8 mouse cellular contexts compared by ENCODE assay signal in the genomic region with DNA sequence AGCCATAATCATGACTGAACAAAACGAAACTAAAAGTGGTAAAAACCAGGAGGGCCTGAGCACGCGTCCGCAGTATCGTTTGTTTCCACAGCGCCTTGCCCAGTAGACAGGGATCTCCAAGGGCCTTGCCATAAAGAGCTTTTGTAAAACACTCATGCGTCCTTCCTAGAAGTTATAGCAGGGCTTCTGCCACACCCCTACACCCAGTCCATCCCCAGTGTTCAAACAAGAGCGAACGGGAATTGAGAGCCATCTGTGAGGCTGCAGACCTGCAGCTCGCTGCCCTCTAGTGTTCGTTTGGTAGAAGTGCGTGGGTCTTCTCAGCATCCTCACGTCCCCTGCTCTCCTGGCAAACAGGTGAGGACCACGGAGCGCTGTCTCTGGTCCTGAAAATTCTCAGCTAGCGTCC. TPM values are rescaled to one million over a fixed set of nuclear protein-coding genes. Genes with fewer than 3 reads are reported as not detected.
DNase-seq lines count a peak whose midpoint lies in the region; ATAC-seq lines count a peak whose summit lies in the region.

No protein-coding gene starts in this region.

- H3K9ac ChIP-seq in forebrain, embryonic 15.5 days (replicated peaks), result peak overlapping the region; percentile 40
- no peak overlapping the region for H3K9ac ChIP-seq in hindbrain, embryonic 15.5 days
- H3K9ac ChIP-seq in limb, embryonic 11.5 days (ENCODE audit: low read length), result no peak overlapping the region
- peak overlapping the region; percentile 36; the same call in 1 of the 2 replicates for H3K9ac ChIP-seq in midbrain, embryonic 11.5 days (ENCODE audit: low read length)

- 27% methylated on average over 16 of the region's 16 CpGs for WGBS in forebrain, embryonic 15.5 days
- WGBS in hindbrain, embryonic 15.5 days, result 29% methylated on average over 16 of the region's 16 CpGs
- 30% methylated on average over 16 of the region's 16 CpGs for WGBS in limb, embryonic 11.5 days
- WGBS in midbrain, embryonic 11.5 days, result 30% methylated on average over 16 of the region's 16 CpGs

- no peak overlapping the region for H3K27ac ChIP-seq in forebrain, embryonic 15.5 days (replicated peaks)
- no peak overlapping the region for H3K27ac ChIP-seq in hindbrain, embryonic 15.5 days (replicated peaks)
- H3K27ac ChIP-seq in limb, embryonic 11.5 days (replicated peaks; ENCODE audit: low read depth, low read length), result no peak overlapping the region
- no peak overlapping the region for H3K27ac ChIP-seq in midbrain, embryonic 11.5 days (ENCODE audit: low read depth, low read length)

- H3K9me3 ChIP-seq in forebrain, embryonic 15.5 days, result no peaks in the 10 kb centered on the region
- no peaks in the 10 kb centered on the region for H3K9me3 ChIP-seq in hindbrain, embryonic 15.5 days
- H3K9me3 ChIP-seq in limb, embryonic 11.5 days (ENCODE audit: control insufficient read depth, low read length), result no peaks in the 10 kb centered on the region
- no peaks in the 10 kb centered on the region for H3K9me3 ChIP-seq in midbrain, embryonic 11.5 days (ENCODE audit: control insufficient read depth, low read length)

- H3K27me3 ChIP-seq in forebrain, embryonic 15.5 days, result no peaks in the 10 kb centered on the region
- H3K27me3 ChIP-seq in hindbrain, embryonic 15.5 days, result no peaks in the 10 kb centered on the region
- H3K27me3 ChIP-seq in limb, embryonic 11.5 days (ENCODE audit: control insufficient read depth, insufficient read depth, low read length), result no peaks in the 10 kb centered on the region
- H3K27me3 ChIP-seq in midbrain, embryonic 11.5 days (ENCODE audit: control insufficient read depth, insufficient read depth, low read length), result no peaks in the 10 kb centered on the region

- ATAC-seq in forebrain, embryonic 15.5 days (replicated peaks), result peak; percentile 68
- peak; percentile 71; the same call in 1 of the 2 replicates for ATAC-seq in hindbrain, embryonic 15.5 days (ENCODE audit: low FRiP score, low read depth)
- ATAC-seq in limb, embryonic 11.5 days (ENCODE audit: insufficient number of reproducible peaks, low FRiP score, low TSS enrichment, low read depth), result 0 out of 2 replicates have a peak, but pooled peaks have one; percentile 17
- ATAC-seq in midbrain, embryonic 11.5 days (ENCODE audit: low FRiP score), result no peak

- peak; percentile 48 for DNase-seq in ovary, adult 18-20 months (ENCODE audit: low spot score)
- no peak for DNase-seq in ovary, postnatal 10 days (ENCODE audit: low spot score)
- DNase-seq in cerebellum, adult 18-20 months, result peak; percentile 68 to 72
- DNase-seq in limb, embryonic 11.5 days (ENCODE audit: low spot score), result peak; percentile 86
- peak; percentile 89 for DNase-seq in midbrain, embryonic 11.5 days (ENCODE audit: low spot score, missing footprints)
- DNase-seq in spleen, postnatal 14 days (ENCODE audit: low spot score in 2 of 2), result peak; percentile 25 to 53

- H3K4me2 ChIP-seq in forebrain, embryonic 15.5 days (replicated peaks), result peak overlapping the region; percentile 41
- peak overlapping the region; percentile 44 for H3K4me2 ChIP-seq in hindbrain, embryonic 15.5 days
- no peak overlapping the region for H3K4me2 ChIP-seq in limb, embryonic 11.5 days (ENCODE audit: low read depth, severe bottlenecking)
- peak overlapping the region; percentile 25; the same call in 1 of the 2 replicates for H3K4me2 ChIP-seq in midbrain, embryonic 11.5 days

- peak overlapping the region; percentile 29 for H3K4me3 ChIP-seq in forebrain, embryonic 15.5 days
- peak overlapping the region; percentile 22 for H3K4me3 ChIP-seq in hindbrain, embryonic 15.5 days
- no peak overlapping the region; the same call in 1 of the 2 replicates for H3K4me3 ChIP-seq in limb, embryonic 11.5 days (ENCODE audit: low read depth, low read length)
- 0 out of 2 replicates have a peak overlapping the region, but pooled peaks have one; percentile 11 for H3K4me3 ChIP-seq in midbrain, embryonic 11.5 days (ENCODE audit: low read depth, low read length)

- H3K4me1 ChIP-seq in forebrain, embryonic 15.5 days, result peaks cover 6% of the 10 kb centered on the region; the same call in 1 of the 2 replicates
- H3K4me1 ChIP-seq in hindbrain, embryonic 15.5 days (replicated peaks), result no peaks in the 10 kb centered on the region
- no peaks in the 10 kb centered on the region for H3K4me1 ChIP-seq in limb, embryonic 11.5 days (ENCODE audit: control insufficient read depth, insufficient read depth, low read length)
- peaks cover 2% of the 10 kb centered on the region; the same call in 1 of the 2 replicates for H3K4me1 ChIP-seq in midbrain, embryonic 11.5 days (ENCODE audit: control insufficient read depth, insufficient read depth, low read length)

- no peaks in the 10 kb centered on the region for H3K36me3 ChIP-seq in forebrain, embryonic 15.5 days
- H3K36me3 ChIP-seq in hindbrain, embryonic 15.5 days, result no peaks in the 10 kb centered on the region
- no peaks in the 10 kb centered on the region for H3K36me3 ChIP-seq in limb, embryonic 11.5 days (ENCODE audit: control insufficient read depth, insufficient read depth, low read length)
- no peaks in the 10 kb centered on the region for H3K36me3 ChIP-seq in midbrain, embryonic 11.5 days (ENCODE audit: control insufficient read depth, insufficient read depth, low read length)

RNA-seq across cellular contexts. Expression of a gene that starts 10.2 kb away (rescaled TPM):
- 23.6 and 23.7 TPM in 2 replicates for polyA plus RNA-seq in forebrain, embryonic 15.5 days (2015; fragmentation: Nextera tagmentation; extraction: Ambion mirVana)
- 18.8 and 19.6 TPM in 2 replicates for polyA plus RNA-seq in hindbrain, embryonic 15.5 days (2015; fragmentation: Nextera tagmentation; extraction: Ambion mirVana)
- polyA plus RNA-seq in limb, embryonic 11.5 days (2014; fragmentation: Nextera tagmentation; extraction: Ambion mirVana), result 26.3 and 28.1 TPM in 2 replicates
- polyA plus RNA-seq in midbrain, embryonic 11.5 days (2014; fragmentation: Nextera tagmentation; extraction: Ambion mirVana), result 19.3 and 21.1 TPM in 2 replicates

RNA-seq across cellular contexts. Expression of a gene that starts 12.9 kb away (rescaled TPM):
- 2.2 and 2.7 TPM in 2 replicates for polyA plus RNA-seq in forebrain, embryonic 15.5 days (2015; fragmentation: Nextera tagmentation; extraction: Ambion mirVana)
- polyA plus RNA-seq in hindbrain, embryonic 15.5 days (2015; fragmentation: Nextera tagmentation; extraction: Ambion mirVana), result 5.4 and 5.6 TPM in 2 replicates
- 7.9 and 10.3 TPM in 2 replicates for polyA plus RNA-seq in limb, embryonic 11.5 days (2014; fragmentation: Nextera tagmentation; extraction: Ambion mirVana)
- polyA plus RNA-seq in midbrain, embryonic 11.5 days (2014; fragmentation: Nextera tagmentation; extraction: Ambion mirVana), result 4.7 and 6.1 TPM in 2 replicates

RNA-seq across cellular contexts. Expression of a gene that starts 25.1 kb away (rescaled TPM):
- polyA plus RNA-seq in forebrain, embryonic 15.5 days (2015; fragmentation: Nextera tagmentation; extraction: Ambion mirVana), result 102 and 103 TPM in 2 replicates
- 90.0 and 91.0 TPM in 2 replicates for polyA plus RNA-seq in hindbrain, embryonic 15.5 days (2015; fragmentation: Nextera tagmentation; extraction: Ambion mirVana)
- 77.7 and 83.5 TPM in 2 replicates for polyA plus RNA-seq in limb, embryonic 11.5 days (2014; fragmentation: Nextera tagmentation; extraction: Ambion mirVana)
- 76.9 and 84.5 TPM in 2 replicates for polyA plus RNA-seq in midbrain, embryonic 11.5 days (2014; fragmentation: Nextera tagmentation; extraction: Ambion mirVana)

RNA-seq across cellular contexts. Expression of a gene that starts 39.4 kb away (rescaled TPM):
- polyA plus RNA-seq in forebrain, embryonic 15.5 days (2015; fragmentation: Nextera tagmentation; extraction: Ambion mirVana), result 84.2 and 85.9 TPM in 2 replicates
- 89.9 and 93.8 TPM in 2 replicates for polyA plus RNA-seq in hindbrain, embryonic 15.5 days (2015; fragmentation: Nextera tagmentation; extraction: Ambion mirVana)
- 47.7 and 53.3 TPM in 2 replicates for polyA plus RNA-seq in limb, embryonic 11.5 days (2014; fragmentation: Nextera tagmentation; extraction: Ambion mirVana)
- polyA plus RNA-seq in midbrain, embryonic 11.5 days (2014; fragmentation: Nextera tagmentation; extraction: Ambion mirVana), result 64.7 and 68.8 TPM in 2 replicates

RNA-seq across cellular contexts. Expression of a gene that starts 39.5 kb away (rescaled TPM):
- polyA plus RNA-seq in forebrain, embryonic 15.5 days (2015; fragmentation: Nextera tagmentation; extraction: Ambion mirVana), result 38.8 and 39.8 TPM in 2 replicates
- polyA plus RNA-seq in hindbrain, embryonic 15.5 days (2015; fragmentation: Nextera tagmentation; extraction: Ambion mirVana), result 43.2 and 50.5 TPM in 2 replicates
- 9.4 and 9.6 TPM in 2 replicates for polyA plus RNA-seq in limb, embryonic 11.5 days (2014; fragmentation: Nextera tagmentation; extraction: Ambion mirVana)
- polyA plus RNA-seq in midbrain, embryonic 11.5 days (2014; fragmentation: Nextera tagmentation; extraction: Ambion mirVana), result 12.3 and 14.1 TPM in 2 replicates

Comparison
In these comparisons a context has a peak if more than half of its experiments do, and no peak if none do; other contexts are left out.
1. H3K9ac ChIP-seq: peak in forebrain, embryonic 15.5 days (single experiment) and midbrain, embryonic 11.5 days (single experiment); none in hindbrain, embryonic 15.5 days (single experiment) and limb, embryonic 11.5 days (single experiment).